In the genomic region with DNA sequence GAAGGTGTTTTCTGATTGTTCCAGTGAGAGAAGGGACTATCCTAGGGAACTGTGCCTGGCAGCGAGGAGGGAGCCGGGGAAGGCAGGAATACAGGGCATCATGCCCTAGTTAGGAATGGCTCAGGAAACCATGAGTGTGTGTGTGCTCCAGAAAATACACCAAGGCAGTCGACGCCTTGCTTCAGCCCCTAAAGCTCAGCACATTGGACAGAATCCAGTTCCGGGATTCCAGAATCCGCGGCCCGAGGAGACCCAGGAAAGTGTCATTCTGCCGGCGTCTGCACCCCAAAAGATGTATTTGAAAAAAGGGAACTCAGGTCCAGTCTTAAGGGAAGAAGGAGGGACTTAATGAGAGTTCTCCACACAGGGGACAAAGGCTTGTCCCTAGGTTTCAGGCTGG, we compare ENCODE assay signal across 8 mouse cellular contexts. TPM values are rescaled to one million over a fixed set of nuclear protein-coding genes. Genes with fewer than 3 reads are reported as not detected.
DNase-seq lines count a peak whose midpoint lies in the region; ATAC-seq and TF ChIP-seq lines count a peak whose summit lies in the region.

No protein-coding gene starts in this region.

- no peaks in the 10 kb centered on the region for H3K36me3 ChIP-seq in embryonic facial prominence, embryonic 11.5 days (replicated peaks; ENCODE audit: control insufficient read depth, insufficient read depth, low read depth, low read length)
- no peaks in the 10 kb centered on the region for H3K36me3 ChIP-seq in hindbrain, embryonic 14.5 days (replicated peaks; ENCODE audit: control insufficient read depth, insufficient read depth)

- no peaks in the 10 kb centered on the region for H3K4me1 ChIP-seq in embryonic facial prominence, embryonic 11.5 days (ENCODE audit: control insufficient read depth, insufficient read depth, low read length)
- H3K4me1 ChIP-seq in hindbrain, embryonic 14.5 days (replicated peaks; ENCODE audit: control insufficient read depth, insufficient read depth, low read length), result peaks cover 13% of the 10 kb centered on the region; the same call in 1 of the 2 replicates

- H3K27ac ChIP-seq in left cerebral cortex, adult 2 months, result no peak overlapping the region; the same call in 1 of the 2 replicates
- H3K27ac ChIP-seq in embryonic facial prominence, embryonic 11.5 days (replicated peaks; ENCODE audit: low read depth, low read length), result no peak overlapping the region
- peak overlapping the region; percentile 61 for H3K27ac ChIP-seq in hindbrain, embryonic 14.5 days

- peak overlapping the region; percentile 22; the same call in 1 of the 2 replicates for H3K9ac ChIP-seq in embryonic facial prominence, embryonic 11.5 days (replicated peaks; ENCODE audit: low read length)
- peak overlapping the region; percentile 35 for H3K9ac ChIP-seq in hindbrain, embryonic 14.5 days

- no peaks in the 10 kb centered on the region for H3K27me3 ChIP-seq in embryonic facial prominence, embryonic 11.5 days (ENCODE audit: control insufficient read depth, insufficient read depth, low read length)
- no peaks in the 10 kb centered on the region for H3K27me3 ChIP-seq in hindbrain, embryonic 14.5 days (ENCODE audit: control insufficient read depth, insufficient read depth, low read length)

- intact Hi-C loops in left cerebral cortex, adult 2 months (cut with DNase I), result no loop called here
- intact Hi-C loops in left cerebral cortex, postnatal 4 days (cut with DNase I), result no loop called here

- 70% methylated on average over 10 of the region's 10 CpGs for WGBS in embryonic facial prominence, embryonic 11.5 days
- WGBS in hindbrain, embryonic 14.5 days, result 70% methylated on average over 10 of the region's 10 CpGs

- no peaks in the 10 kb centered on the region for H3K9me3 ChIP-seq in embryonic facial prominence, embryonic 11.5 days (replicated peaks; ENCODE audit: control insufficient read depth, low read length)
- no peaks in the 10 kb centered on the region for H3K9me3 ChIP-seq in hindbrain, embryonic 14.5 days (ENCODE audit: control insufficient read depth, low read length)

- H3K4me2 ChIP-seq in embryonic facial prominence, embryonic 11.5 days (ENCODE audit: low read depth, low read length), result peak overlapping the region; percentile 29; the same call in 1 of the 2 replicates
- peak overlapping the region; percentile 37 for H3K4me2 ChIP-seq in hindbrain, embryonic 14.5 days (replicated peaks)

- no peak for TF ChIP-seq CTCF in left cerebral cortex, adult 2 months (IDR thresholded peaks at IDR 0.05)

- DNase-seq in left cerebral cortex, adult 2 months (ENCODE audit: extremely low spot score in 1 of 2, low spot score in 2 of 2), result no peak
- no peak for DNase-seq in left cerebral cortex, postnatal 4 days
- no peak for DNase-seq in embryonic facial prominence, embryonic 11.5 days (ENCODE audit: low spot score)
- no peak for DNase-seq in hindbrain, embryonic 14.5 days (ENCODE audit: low spot score)
- peak; percentile 23 for DNase-seq in lung, postnatal 36 days
- DNase-seq in urinary bladder, adult 2 months (ENCODE audit: low spot score), result no peak
- DNase-seq in spleen, postnatal 36 days (ENCODE audit: low spot score in 2 of 2), result no peak

- H3K4me3 ChIP-seq in left cerebral cortex, adult 2 months, result peak overlapping the region; percentile 33
- H3K4me3 ChIP-seq in embryonic facial prominence, embryonic 11.5 days (ENCODE audit: low read depth, low read length), result no peak overlapping the region
- H3K4me3 ChIP-seq in hindbrain, embryonic 14.5 days (replicated peaks; ENCODE audit: low read length), result no peak overlapping the region

- ATAC-seq in embryonic facial prominence, embryonic 11.5 days (replicated peaks; ENCODE audit: insufficient number of reproducible peaks, low FRiP score, low TSS enrichment, low read depth), result no peak
- ATAC-seq in hindbrain, embryonic 14.5 days (ENCODE audit: low FRiP score), result no peak
- no peak for ATAC-seq in activated CD4-positive, CD25-positive, alpha-beta regulatory T cell, adult 4 months

RNA-seq across cellular contexts. Expression of gene Yy1, which starts 26.5 kb away (rescaled TPM):
- total RNA-seq in left cerebral cortex, adult 2 months (2021), result 10 to 100 TPM; 51.1 to 51.9 TPM
- total RNA-seq in left cerebral cortex, postnatal 4 days (2021), result 10 to 100 TPM; 53.1 to 55.5 TPM
- polyA plus RNA-seq in embryonic facial prominence, embryonic 11.5 days (2014; fragmentation: Nextera tagmentation; extraction: Ambion mirVana), result 19.3 and 20.2 TPM in 2 replicates
- 14.9 and 16.0 TPM in 2 replicates for polyA plus RNA-seq in hindbrain, embryonic 14.5 days (2014; fragmentation: Nextera tagmentation; extraction: Ambion mirVana)
- polyA plus RNA-seq in activated CD4-positive, CD25-positive, alpha-beta regulatory T cell, adult 4 months (2017; shearing (Covaris generic)), result 10 to 100 TPM; 16.8 to 18.1 TPM
- polyA plus RNA-seq in urinary bladder, adult 2 months (2012; rRNA removed), result 25.2 and 33.8 TPM in 2 replicates
